In genomic region chr7:29341722-29342121, GRCm38 (mm10) we compare ENCODE assay signal across 12 mouse cellular contexts. TPM values are rescaled to one million over a fixed set of nuclear protein-coding genes. Genes with fewer than 3 reads are reported as not detected.
DNase-seq lines count a peak whose midpoint lies in the region; ATAC-seq lines count a peak whose summit lies in the region.
"Had no signal": no experiment of that assay in that cellular context is flagged by ENCODE, and none has a peak within 500 bp of the region (broad histone marks: within the 10 kb centered on the region; RNA-seq: fewer than 3 reads in every experiment).

No protein-coding gene starts in this region.

- no peak overlapping the region for H3K27ac ChIP-seq in midbrain, embryonic 11.5 days (ENCODE audit: low read depth, low read length)
- no peak overlapping the region; the same call in 1 of the 2 replicates for H3K27ac ChIP-seq in midbrain, embryonic 13.5 days
- H3K27ac ChIP-seq in embryonic facial prominence, embryonic 15.5 days (replicated peaks) = peak overlapping the region; percentile 65
- peak overlapping the region; percentile 67 for H3K27ac ChIP-seq in limb, embryonic 15.5 days
- H3K27ac ChIP-seq: neural tube, embryonic 12.5 days had no signal

- H3K36me3 ChIP-seq in midbrain, embryonic 11.5 days (ENCODE audit: control insufficient read depth, insufficient read depth, low read length) = no peaks in the 10 kb centered on the region
- H3K36me3 ChIP-seq in midbrain, embryonic 13.5 days = peaks cover 14% of the 10 kb centered on the region; the same call in 1 of the 2 replicates
- peaks cover 20% of the 10 kb centered on the region; the same call in 1 of the 2 replicates for H3K36me3 ChIP-seq in embryonic facial prominence, embryonic 15.5 days
- H3K36me3 ChIP-seq in limb, embryonic 15.5 days = peaks cover 35% of the 10 kb centered on the region

- H3K27me3 ChIP-seq in midbrain, embryonic 11.5 days (ENCODE audit: control insufficient read depth, insufficient read depth, low read length) = no peaks in the 10 kb centered on the region
- H3K27me3 ChIP-seq in midbrain, embryonic 13.5 days = no peaks in the 10 kb centered on the region
- H3K27me3 ChIP-seq in embryonic facial prominence, embryonic 15.5 days = no peaks in the 10 kb centered on the region
- no peaks in the 10 kb centered on the region for H3K27me3 ChIP-seq in limb, embryonic 15.5 days
- H3K27me3 ChIP-seq: neural tube, embryonic 12.5 days had no signal

- no peak overlapping the region for H3K4me3 ChIP-seq in midbrain, embryonic 11.5 days (ENCODE audit: low read depth, low read length)
- H3K4me3 ChIP-seq in midbrain, embryonic 13.5 days (replicated peaks) = no peak overlapping the region
- no peak overlapping the region for H3K4me3 ChIP-seq in embryonic facial prominence, embryonic 15.5 days (replicated peaks)
- H3K4me3 ChIP-seq in limb, embryonic 15.5 days = no peak overlapping the region
- H3K4me3 ChIP-seq: neural tube, embryonic 12.5 days had no signal

- H3K4me2 ChIP-seq in midbrain, embryonic 11.5 days = no peak overlapping the region
- no peak overlapping the region for H3K4me2 ChIP-seq in midbrain, embryonic 13.5 days (replicated peaks)
- no peak overlapping the region for H3K4me2 ChIP-seq in embryonic facial prominence, embryonic 15.5 days (replicated peaks)
- no peak overlapping the region for H3K4me2 ChIP-seq in limb, embryonic 15.5 days
- H3K4me2 ChIP-seq: neural tube, embryonic 12.5 days had no signal

- H3K9me3 ChIP-seq in midbrain, embryonic 11.5 days (ENCODE audit: control insufficient read depth, low read length) = no peaks in the 10 kb centered on the region
- no peaks in the 10 kb centered on the region for H3K9me3 ChIP-seq in midbrain, embryonic 13.5 days
- no peaks in the 10 kb centered on the region for H3K9me3 ChIP-seq in embryonic facial prominence, embryonic 15.5 days (replicated peaks)
- no peaks in the 10 kb centered on the region for H3K9me3 ChIP-seq in limb, embryonic 15.5 days
- H3K9me3 ChIP-seq: neural tube, embryonic 12.5 days had no signal

- no peak for ATAC-seq in midbrain, embryonic 11.5 days (ENCODE audit: low FRiP score)
- no peak for ATAC-seq in midbrain, embryonic 13.5 days
- ATAC-seq in embryonic facial prominence, embryonic 15.5 days (ENCODE audit: insufficient number of reproducible peaks, low FRiP score, low TSS enrichment, low read depth) = no peak
- no peak for ATAC-seq in limb, embryonic 15.5 days (ENCODE audit: insufficient number of reproducible peaks, low FRiP score, low TSS enrichment, low read depth)
- ATAC-seq in monocyte, adult 5-6 weeks (replicated peaks; ENCODE audit: insufficient number of reproducible peaks, low FRiP score, low TSS enrichment, poor library complexity, severe bottlenecking) = no peak
- ATAC-seq in CD4-positive, CD25-positive, alpha-beta regulatory T cell, adult 4 months = no peak

- no peak overlapping the region for H3K9ac ChIP-seq in midbrain, embryonic 11.5 days (ENCODE audit: low read length)
- H3K9ac ChIP-seq in midbrain, embryonic 13.5 days (replicated peaks) = no peak overlapping the region; the same call in 1 of the 2 replicates
- no peak overlapping the region for H3K9ac ChIP-seq in embryonic facial prominence, embryonic 15.5 days
- no peak overlapping the region for H3K9ac ChIP-seq in limb, embryonic 15.5 days
- H3K9ac ChIP-seq: neural tube, embryonic 12.5 days had no signal

- H3K4me1 ChIP-seq in midbrain, embryonic 11.5 days (ENCODE audit: control insufficient read depth, insufficient read depth, low read length) = no peaks in the 10 kb centered on the region; the same call in 1 of the 2 replicates
- peaks cover 20% of the 10 kb centered on the region for H3K4me1 ChIP-seq in midbrain, embryonic 13.5 days (replicated peaks)
- H3K4me1 ChIP-seq in embryonic facial prominence, embryonic 15.5 days = peaks cover 14% of the 10 kb centered on the region
- peaks cover 10% of the 10 kb centered on the region for H3K4me1 ChIP-seq in limb, embryonic 15.5 days
- H3K4me1 ChIP-seq: neural tube, embryonic 12.5 days had no signal

- peak; percentile 31 for DNase-seq in cerebellum, adult 9-11 months
- DNase-seq in cerebellum, adult 8-10 months = no peak
- DNase-seq in midbrain, embryonic 11.5 days (ENCODE audit: low spot score, missing footprints) = peak; percentile 80
- DNase-seq: embryo, embryonic 11 days; gastrocnemius, postnatal 36 days had no signal

- WGBS in midbrain, embryonic 11.5 days = 81% methylated on average over 12 of the region's 12 CpGs
- WGBS in midbrain, embryonic 13.5 days = 70% methylated on average over 12 of the region's 12 CpGs
- 40% methylated on average over 12 of the region's 12 CpGs for WGBS in embryonic facial prominence, embryonic 15.5 days
- 50% methylated on average over 12 of the region's 12 CpGs for WGBS in limb, embryonic 15.5 days

RNA-seq across cellular contexts. Expression of gene Dpf1, which starts 38.0 kb away (rescaled TPM):
- 59.9 and 62.9 TPM in 2 replicates for polyA plus RNA-seq in midbrain, embryonic 11.5 days (2014; fragmentation: Nextera tagmentation; extraction: Ambion mirVana)
- polyA plus RNA-seq in midbrain, embryonic 13.5 days (2015; fragmentation: Nextera tagmentation; extraction: Ambion mirVana) = 201 and 213 TPM in 2 replicates
- polyA plus RNA-seq in embryonic facial prominence, embryonic 15.5 days (2015; fragmentation: Nextera tagmentation; extraction: Ambion mirVana) = 14.4 and 20.4 TPM in 2 replicates
- polyA plus RNA-seq in limb, embryonic 15.5 days (2015; fragmentation: Nextera tagmentation; extraction: Ambion mirVana) = 13.1 and 15.9 TPM in 2 replicates
- not detected in 3 replicates for total RNA-seq in monocyte, adult 5-6 weeks (2017)
- not detected for polyA plus RNA-seq in CD4-positive, CD25-positive, alpha-beta regulatory T cell, adult 4 months (2017; shearing (Covaris generic))

RNA-seq across cellular contexts. Expression of gene Ppp1r14a, which starts 52.6 kb away (rescaled TPM):
- 21.6 and 21.8 TPM in 2 replicates for polyA plus RNA-seq in midbrain, embryonic 11.5 days (2014; fragmentation: Nextera tagmentation; extraction: Ambion mirVana)
- polyA plus RNA-seq in midbrain, embryonic 13.5 days (2015; fragmentation: Nextera tagmentation; extraction: Ambion mirVana) = 7.9 and 8.1 TPM in 2 replicates
- 17.3 and 18.1 TPM in 2 replicates for polyA plus RNA-seq in embryonic facial prominence, embryonic 15.5 days (2015; fragmentation: Nextera tagmentation; extraction: Ambion mirVana)
- 15.5 and 16.9 TPM in 2 replicates for polyA plus RNA-seq in limb, embryonic 15.5 days (2015; fragmentation: Nextera tagmentation; extraction: Ambion mirVana)
- total RNA-seq in monocyte, adult 5-6 weeks (2017) = not detected in 3 replicates
- polyA plus RNA-seq in CD4-positive, CD25-positive, alpha-beta regulatory T cell, adult 4 months (2017; shearing (Covaris generic)) = not detected
- total RNA-seq: hematopoietic stem cell, adult 5-6 weeks had no signal

Comparison
In these comparisons a context has a peak if more than half of its experiments do, and no peak if none do; other contexts are left out.
1. H3K27ac ChIP-seq: peak in embryonic facial prominence, embryonic 15.5 days (single experiment) and limb, embryonic 15.5 days (single experiment); none in midbrain, embryonic 11.5 days (single experiment) and midbrain, embryonic 13.5 days (single experiment).
2. RNA of gene Dpf1, which starts 38.0 kb away (polyA plus RNA-seq): 201 to 213 TPM in midbrain, embryonic 13.5 days, 59.9 to 62.9 TPM in midbrain, embryonic 11.5 days, 14.4 to 20.4 TPM in embryonic facial prominence, embryonic 15.5 days and 13.1 to 15.9 TPM in limb, embryonic 15.5 days; not detected in CD4-positive, CD25-positive, alpha-beta regulatory T cell, adult 4 months; every median in the first group is over 10 times any median in the second.